Mouse (Mus musculus): ENCODE results near the gene Skp1a. TPM values are rescaled to one million over a fixed set of nuclear protein-coding genes. Genes with fewer than 3 reads are reported as not detected.

Gene Skp1a
- polyA plus RNA-seq, 1 experiment from 2014 or later = 1,143 TPM

DNA sequence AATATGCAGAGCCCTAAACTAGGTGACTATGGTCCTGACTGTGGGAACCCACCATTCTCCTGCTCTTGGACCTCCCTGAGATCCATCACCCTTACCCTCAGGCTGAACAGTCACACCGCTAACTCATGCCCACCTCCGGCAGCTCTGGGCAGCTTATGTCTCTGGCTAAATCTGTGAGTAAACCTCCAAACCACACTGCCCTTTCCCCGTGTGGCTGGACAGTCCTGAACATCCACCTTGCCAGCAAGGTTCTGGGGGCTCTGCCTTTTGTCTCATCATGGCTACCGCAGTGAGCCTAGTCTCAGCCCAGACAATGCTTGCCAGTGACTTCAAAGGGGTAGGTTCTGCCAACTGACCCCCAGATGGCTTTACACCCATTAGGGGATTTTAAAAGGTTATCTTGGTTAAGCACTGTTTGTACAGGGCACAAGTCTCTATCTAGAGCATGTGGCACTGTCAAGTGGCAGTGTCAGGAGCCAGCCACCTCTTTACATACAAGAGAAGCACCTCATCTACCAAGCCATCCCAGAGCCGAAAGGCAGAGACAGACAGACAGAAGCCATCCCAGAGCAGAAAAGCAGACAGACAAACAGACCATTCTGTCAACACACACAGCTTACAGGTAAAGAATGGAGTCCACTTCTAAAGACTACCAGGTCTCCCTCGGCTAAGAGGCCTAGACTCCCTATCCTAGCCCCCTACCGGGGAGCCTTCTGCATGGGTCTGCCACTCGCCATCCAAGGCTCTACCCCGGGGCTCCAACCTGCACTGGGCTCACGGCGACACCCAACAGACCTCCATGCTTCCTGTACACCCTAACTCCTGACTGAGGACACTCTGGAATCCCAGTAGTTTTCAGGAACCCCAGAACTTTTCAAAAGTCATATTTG lies 49.0 kb downstream of the Skp1a start:
- Histone ChIP-seq H3K4me3 (replicated peaks; ENCODE audit: low read length) (no peak overlapping the region), H3K4me1 (replicated peaks; ENCODE audit: control insufficient read depth, insufficient read depth, low read length) (peaks cover 20% of the 10 kb centered on the region), H3K27me3 (replicated peaks; ENCODE audit: control insufficient read depth, insufficient read depth, low read length) (peaks cover 11% of the 10 kb centered on the region), H3K4me2 (ENCODE audit: low read length) (no peak overlapping the region), H3K36me3 (ENCODE audit: control insufficient read depth, insufficient read depth) (no peaks in the 10 kb centered on the region), H3K27ac (ENCODE audit: low read length) (no peak overlapping the region), H3K9ac (replicated peaks; ENCODE audit: low read depth, low read length) (no peak overlapping the region), H3K9me3 (ENCODE audit: control insufficient read depth, low read length) (no peaks in the 10 kb centered on the region)
- 89% methylated on average over 11 of the region's 11 CpGs for WGBS
- no peak for ATAC-seq

- WGBS = 66% methylated on average over 19 of the region's 19 CpGs
Observed at GRCm38 (mm10) chr11:52281568-52282328, 50.0 kb downstream of the Skp1a start.

DNA sequence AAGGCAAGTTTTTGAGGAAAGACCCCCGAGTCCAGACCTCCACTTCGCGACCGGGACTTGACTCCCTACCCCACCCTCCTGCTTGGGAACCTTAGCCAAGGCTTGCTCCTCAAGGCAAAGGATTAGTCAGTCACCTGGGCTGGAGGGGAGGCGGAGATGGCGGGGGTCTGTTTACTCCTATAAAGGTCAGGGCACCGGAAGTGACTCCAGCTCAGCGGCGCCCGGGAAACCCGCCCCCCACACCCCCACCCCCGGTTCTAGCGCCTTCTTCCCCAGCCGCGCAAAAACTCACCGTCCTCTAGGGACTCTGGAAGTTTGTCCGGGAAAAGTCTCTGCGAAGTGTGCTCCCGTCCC lies 50.6 kb downstream of the Skp1a start:
- peak overlapping the region; percentile 71 for H3K4me3 ChIP-seq (replicated peaks; ENCODE audit: low read length)
- H3K9me3 ChIP-seq (ENCODE audit: control insufficient read depth, low read length) = no peaks in the 10 kb centered on the region
- no peak for ATAC-seq
- H3K4me1 ChIP-seq (replicated peaks; ENCODE audit: control insufficient read depth, insufficient read depth, low read length) = peaks cover 24% of the 10 kb centered on the region
- peaks cover 13% of the 10 kb centered on the region for H3K27me3 ChIP-seq (replicated peaks; ENCODE audit: control insufficient read depth, insufficient read depth, low read length)
- H3K27ac ChIP-seq (ENCODE audit: low read length) = no peak overlapping the region
- no peaks in the 10 kb centered on the region for H3K36me3 ChIP-seq (ENCODE audit: control insufficient read depth, insufficient read depth)
- peak overlapping the region; percentile 58 for H3K9ac ChIP-seq (replicated peaks; ENCODE audit: low read depth, low read length)
- 0% methylated on average over 19 of the region's 19 CpGs for WGBS
- H3K4me2 ChIP-seq (ENCODE audit: low read length) = peak overlapping the region; percentile 91

More at GRCm38 (mm10) chr11:52281568-52282328, 50.0 kb downstream of the Skp1a start:
- peaks cover 13% of the 10 kb centered on the region for H3K27me3 ChIP-seq (replicated peaks; ENCODE audit: control insufficient read depth, insufficient read depth, low read length)
- peak overlapping the region; percentile 71 for H3K4me3 ChIP-seq (replicated peaks; ENCODE audit: low read length)
- peak overlapping the region; percentile 91 for H3K4me2 ChIP-seq (ENCODE audit: low read length)
- no peaks in the 10 kb centered on the region for H3K9me3 ChIP-seq (ENCODE audit: control insufficient read depth, low read length)
- H3K27ac ChIP-seq (ENCODE audit: low read length) = no peak overlapping the region
- H3K36me3 ChIP-seq (ENCODE audit: control insufficient read depth, insufficient read depth) = no peaks in the 10 kb centered on the region
- ATAC-seq = no peak
- peaks cover 24% of the 10 kb centered on the region for H3K4me1 ChIP-seq (replicated peaks; ENCODE audit: control insufficient read depth, insufficient read depth, low read length)
- no peak overlapping the region for H3K9ac ChIP-seq (replicated peaks; ENCODE audit: low read depth, low read length)

DNA sequence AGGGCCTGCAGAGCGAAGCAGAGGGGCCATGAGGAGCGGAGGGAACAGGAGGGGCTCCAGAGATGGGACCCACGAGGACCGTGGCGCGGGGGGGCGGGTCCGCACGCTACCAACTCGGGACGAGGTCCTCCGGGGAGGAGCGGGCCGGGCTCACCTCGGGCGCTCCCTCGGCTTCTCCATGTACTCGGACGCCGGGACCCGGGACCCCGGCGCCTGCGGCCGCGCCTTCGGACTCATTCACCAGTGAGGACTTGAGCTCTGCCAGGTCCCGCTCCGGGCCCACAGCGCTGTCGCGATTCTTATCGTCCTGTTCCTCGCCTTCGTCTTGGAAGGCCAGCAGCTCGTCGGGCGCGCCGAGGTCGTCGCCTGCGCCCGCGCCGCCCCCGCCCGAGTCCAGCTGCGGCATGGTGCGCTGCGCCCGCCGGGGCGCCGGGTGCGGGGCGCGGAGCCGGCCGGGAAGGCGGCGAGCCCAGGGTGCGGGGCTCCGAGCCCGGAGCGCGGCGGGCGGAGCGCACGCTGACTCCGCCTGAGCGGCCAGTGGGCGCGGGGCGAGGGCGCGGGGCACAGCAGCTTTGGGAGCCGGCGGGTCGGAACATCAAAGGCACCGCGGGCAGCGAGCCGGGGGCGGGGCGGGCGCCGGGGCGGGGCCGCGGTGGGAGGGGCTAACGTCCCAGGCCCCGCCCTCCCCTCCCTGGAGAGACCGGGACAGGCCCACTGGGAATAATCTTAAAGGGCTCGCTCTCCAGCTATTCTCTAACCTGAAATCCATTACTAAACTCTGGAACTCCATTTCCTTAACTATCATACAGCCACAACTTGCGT lies 51.2 kb downstream of the Skp1a start, which contains the start of gene Tcf7:
Gene Tcf7, minus strand, starts transcription at position 241 of the 822 bp plus-strand sequence.
- no peak within 1 kb of the TSS for H3K27ac ChIP-seq (ENCODE audit: low read length)
- peak within 1 kb of the TSS; percentile 58 for H3K9ac ChIP-seq (replicated peaks; ENCODE audit: low read depth, low read length)
- peak within 1 kb of the TSS; percentile 91 for H3K4me2 ChIP-seq (ENCODE audit: low read length)
- H3K36me3 ChIP-seq (ENCODE audit: control insufficient read depth, insufficient read depth) = no peaks in the 10 kb centered on the region
- H3K4me1 ChIP-seq (replicated peaks; ENCODE audit: control insufficient read depth, insufficient read depth, low read length) = peaks cover 24% of the 10 kb centered on the region
- WGBS = under 1% methylated on average over 79 of the region's 97 CpGs
- H3K9me3 ChIP-seq (ENCODE audit: control insufficient read depth, low read length) = no peaks in the 10 kb centered on the region
- peak within 1 kb of the TSS; percentile 71 for H3K4me3 ChIP-seq (replicated peaks; ENCODE audit: low read length)
- H3K27me3 ChIP-seq (replicated peaks; ENCODE audit: control insufficient read depth, insufficient read depth, low read length) = peaks cover 13% of the 10 kb centered on the region
- peak; percentile 69 for ATAC-seq

- no peaks in the 10 kb centered on the region for H3K36me3 ChIP-seq (ENCODE audit: control insufficient read depth, insufficient read depth)
- peaks cover 13% of the 10 kb centered on the region for H3K27me3 ChIP-seq (replicated peaks; ENCODE audit: control insufficient read depth, insufficient read depth, low read length)
- H3K9ac ChIP-seq (replicated peaks; ENCODE audit: low read depth, low read length) = peak overlapping the region; percentile 58
- peak overlapping the region; percentile 71 for H3K4me3 ChIP-seq (replicated peaks; ENCODE audit: low read length)
- no peaks in the 10 kb centered on the region for H3K9me3 ChIP-seq (ENCODE audit: control insufficient read depth, low read length)
- peaks cover 24% of the 10 kb centered on the region for H3K4me1 ChIP-seq (replicated peaks; ENCODE audit: control insufficient read depth, insufficient read depth, low read length)
- WGBS = 13% methylated on average over 44 of the region's 44 CpGs
- peak overlapping the region; percentile 91 for H3K4me2 ChIP-seq (ENCODE audit: low read length)
- H3K27ac ChIP-seq (ENCODE audit: low read length) = no peak overlapping the region
- peak; percentile 13; the same call in 1 of the 2 replicates for ATAC-seq
Observed at GRCm38 (mm10) chr11:52283596-52284571, 52.1 kb downstream of the Skp1a start.

DNA sequence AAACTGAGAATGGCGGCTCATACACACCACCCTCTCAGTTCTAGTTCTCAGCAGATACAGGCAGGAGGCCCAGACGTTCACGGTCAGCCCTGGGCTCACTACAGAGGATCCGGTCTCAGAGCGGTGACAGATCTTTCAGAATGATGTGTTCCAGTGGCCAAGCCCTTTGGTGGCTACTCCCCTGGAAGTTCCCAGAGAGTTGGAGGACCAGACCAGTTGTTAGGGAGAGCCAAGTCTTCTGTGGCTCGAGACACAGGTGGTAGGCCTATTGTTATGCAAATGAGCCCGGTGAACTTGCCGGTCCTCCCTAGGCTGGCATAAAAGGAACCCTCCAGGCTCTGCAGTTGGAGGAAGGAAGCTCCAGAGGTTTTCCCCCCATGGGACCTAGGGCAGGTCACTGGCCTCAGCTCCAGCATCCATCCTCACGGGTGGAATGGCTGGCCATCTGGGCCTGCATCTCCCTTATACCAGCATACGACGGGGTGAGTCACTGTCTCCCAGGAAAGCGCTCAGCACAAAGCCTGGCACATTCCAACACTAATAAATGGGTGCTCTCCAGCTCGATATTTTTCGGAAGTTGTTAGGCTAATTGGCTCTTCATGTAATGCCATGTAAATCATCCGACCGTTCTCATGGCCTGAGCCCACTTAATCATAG lies 54.6 kb downstream of the Skp1a start:
- WGBS = 6% methylated on average over 16 of the region's 16 CpGs

GRCm38 (mm10) chr11:52286958-52287305 lies 55.1 kb downstream of the Skp1a start:
- no peak for ATAC-seq
- Histone ChIP-seq H3K4me3 (replicated peaks; ENCODE audit: low read length) (no peak overlapping the region), H3K4me1 (replicated peaks; ENCODE audit: control insufficient read depth, insufficient read depth, low read length) (peaks cover 24% of the 10 kb centered on the region), H3K27ac (ENCODE audit: low read length) (no peak overlapping the region), H3K4me2 (ENCODE audit: low read length) (no peak overlapping the region), H3K9ac (replicated peaks; ENCODE audit: low read depth, low read length) (no peak overlapping the region), H3K9me3 (ENCODE audit: control insufficient read depth, low read length) (no peaks in the 10 kb centered on the region), H3K36me3 (ENCODE audit: control insufficient read depth, insufficient read depth) (no peaks in the 10 kb centered on the region), H3K27me3 (replicated peaks; ENCODE audit: control insufficient read depth, insufficient read depth, low read length) (peaks cover 12% of the 10 kb centered on the region)
- WGBS = 9% methylated on average over 4 of the region's 4 CpGs

More for the DNA sequence above, 54.6 kb downstream of the Skp1a start:
- peaks cover 24% of the 10 kb centered on the region for H3K4me1 ChIP-seq (replicated peaks; ENCODE audit: control insufficient read depth, insufficient read depth, low read length)
- no peak overlapping the region for H3K27ac ChIP-seq (ENCODE audit: low read length)
- no peak for ATAC-seq
- H3K27me3 ChIP-seq (replicated peaks; ENCODE audit: control insufficient read depth, insufficient read depth, low read length) = peaks cover 13% of the 10 kb centered on the region
- no peak overlapping the region for H3K4me3 ChIP-seq (replicated peaks; ENCODE audit: low read length)
- no peak overlapping the region for H3K4me2 ChIP-seq (ENCODE audit: low read length)
- no peaks in the 10 kb centered on the region for H3K36me3 ChIP-seq (ENCODE audit: control insufficient read depth, insufficient read depth)
- no peaks in the 10 kb centered on the region for H3K9me3 ChIP-seq (ENCODE audit: control insufficient read depth, low read length)
- no peak overlapping the region for H3K9ac ChIP-seq (replicated peaks; ENCODE audit: low read depth, low read length)

- H3K27ac ChIP-seq (ENCODE audit: low read length) = no peak overlapping the region
- H3K9ac ChIP-seq (replicated peaks; ENCODE audit: low read depth, low read length) = no peak overlapping the region
- H3K4me3 ChIP-seq (replicated peaks; ENCODE audit: low read length) = no peak overlapping the region
- 83% methylated on average over 7 of the region's 7 CpGs for WGBS
- no peak for ATAC-seq
- H3K4me2 ChIP-seq (ENCODE audit: low read length) = no peak overlapping the region
- H3K36me3 ChIP-seq (ENCODE audit: control insufficient read depth, insufficient read depth) = no peaks in the 10 kb centered on the region
- H3K4me1 ChIP-seq (replicated peaks; ENCODE audit: control insufficient read depth, insufficient read depth, low read length) = no peaks in the 10 kb centered on the region
- no peaks in the 10 kb centered on the region for H3K27me3 ChIP-seq (replicated peaks; ENCODE audit: control insufficient read depth, insufficient read depth, low read length)
- no peaks in the 10 kb centered on the region for H3K9me3 ChIP-seq (ENCODE audit: control insufficient read depth, low read length)
Observed at GRCm38 (mm10) chr11:52292346-52292745, 60.6 kb downstream of the Skp1a start.

Data from forebrain, embryonic 16.5 days (tissue).